Mouse (Mus musculus) brain, adult 2 months (tissue): ENCODE measurements around the gene Col26a1.
A peak's percentile ranks its signal among the peaks of the same experiment; 100 is the strongest.

Source experiments
- DNase-seq: peaks from one replicate; pipeline ENCODE4 v3.0.0; 2011; ENCODE audit warnings: low read depth, low spot score

Col26a1 gene

GRCm38 (mm10) chr5:136882788-136883439 is at the start of gene Col26a1:
Gene Col26a1, minus strand, starts transcription at chr5:136883209.
- DNase-seq = peak; percentile 39

- DNase-seq = peak; percentile 47
Observed at GRCm38 (mm10) chr5:136931896-136932295, 48.9 kb upstream of the Col26a1 start.

- peak; percentile 94 for DNase-seq
Observed at GRCm38 (mm10) chr5:136929073-136929472, 46.1 kb upstream of the Col26a1 start.

GRCm38 (mm10) chr5:136923751-136924478 is 40.9 kb upstream of the Col26a1 start:
- no peak for DNase-seq

- no peak for DNase-seq
Observed at GRCm38 (mm10) chr5:136922830-136923229, 39.8 kb upstream of the Col26a1 start.

GRCm38 (mm10) chr5:136919546-136920301 is 36.7 kb upstream of the Col26a1 start:
- DNase-seq = no peak

- DNase-seq = peak; percentile 97
Observed at GRCm38 (mm10) chr5:136918655-136919472, 35.9 kb upstream of the Col26a1 start.

- DNase-seq = no peak
Observed at GRCm38 (mm10) chr5:136917613-136918242, 34.7 kb upstream of the Col26a1 start.

- no peak for DNase-seq
Observed at GRCm38 (mm10) chr5:136914183-136914582, 31.2 kb upstream of the Col26a1 start.

- DNase-seq = peak; percentile 98
Observed at GRCm38 (mm10) chr5:136907991-136908857, 25.2 kb upstream of the Col26a1 start, which contains the start of gene Ift22. Gene Ift22, plus strand, starts transcription at chr5:136908150.

- DNase-seq = no peak
Observed at GRCm38 (mm10) chr5:136907587-136907986, 24.6 kb upstream of the Col26a1 start.

GRCm38 (mm10) chr5:136905630-136906029 is 22.6 kb upstream of the Col26a1 start:
- no peak for DNase-seq

GRCm38 (mm10) chr5:136904621-136905020 is 21.6 kb upstream of the Col26a1 start:
- no peak for DNase-seq

GRCm38 (mm10) chr5:136895529-136895963 is 12.5 kb upstream of the Col26a1 start:
- no peak for DNase-seq

GRCm38 (mm10) chr5:136894840-136895528 is 12.0 kb upstream of the Col26a1 start:
- no peak for DNase-seq

- no peak for DNase-seq
Observed at GRCm38 (mm10) chr5:136888539-136889355, 5.7 kb upstream of the Col26a1 start.

- DNase-seq = no peak
Observed at GRCm38 (mm10) chr5:136886957-136887356, 3.9 kb upstream of the Col26a1 start.

GRCm38 (mm10) chr5:136882055-136882787 is 788 bp downstream of the Col26a1 start:
- no peak for DNase-seq
